In genomic region chr4:156217022-156217669, GRCm38 (mm10) we compare ENCODE assay signal across 21 mouse cellular contexts. TPM values are rescaled to one million over a fixed set of nuclear protein-coding genes. Genes with fewer than 3 reads are reported as not detected.
A peak's percentile ranks its signal among the peaks of the same experiment; 100 is the strongest.
DNase-seq lines count a peak whose midpoint lies in the region; ATAC-seq and TF ChIP-seq lines count a peak whose summit lies in the region.
"Had no signal": no experiment of that assay in that cellular context is flagged by ENCODE, and none has a peak within 500 bp of the region (broad histone marks: within the 10 kb centered on the region; RNA-seq: fewer than 3 reads in every experiment).

No protein-coding gene starts in this region.

- no peak overlapping the region for H3K4me3 ChIP-seq in midbrain, embryonic 15.5 days
- no peak overlapping the region for H3K4me3 ChIP-seq in midbrain, embryonic 11.5 days (ENCODE audit: low read depth, low read length)
- H3K4me3 ChIP-seq in heart, embryonic 16.5 days (ENCODE audit: low read length) = peak overlapping the region; percentile 36
- H3K4me3 ChIP-seq in stomach, postnatal 0 days (ENCODE audit: low read depth, low read length) = no peak overlapping the region
- no peak overlapping the region for H3K4me3 ChIP-seq in intestine, postnatal 0 days (ENCODE audit: low read depth, low read length)
- H3K4me3 ChIP-seq: embryonic facial prominence, embryonic 13.5 days; neural tube, embryonic 13.5 days had no signal

- no peaks in the 10 kb centered on the region for H3K36me3 ChIP-seq in midbrain, embryonic 15.5 days (replicated peaks)
- H3K36me3 ChIP-seq in midbrain, embryonic 11.5 days (ENCODE audit: control insufficient read depth, insufficient read depth, low read length) = no peaks in the 10 kb centered on the region
- H3K36me3 ChIP-seq in heart, embryonic 16.5 days (ENCODE audit: control insufficient read depth, insufficient read depth) = peaks cover 4% of the 10 kb centered on the region; the same call in 1 of the 2 replicates
- H3K36me3 ChIP-seq in stomach, postnatal 0 days (ENCODE audit: control insufficient read depth, insufficient read depth, low read length) = no peaks in the 10 kb centered on the region
- H3K36me3 ChIP-seq in intestine, postnatal 0 days (ENCODE audit: control insufficient read depth, insufficient read depth) = peaks cover 8% of the 10 kb centered on the region; the same call in 1 of the 2 replicates

- DNase-seq in heart, adult 18-20 months = peak; percentile 51 to 52
- no peak for DNase-seq in heart, postnatal 25 days (ENCODE audit: low spot score)
- no peak for DNase-seq in midbrain, embryonic 11.5 days (ENCODE audit: low spot score, missing footprints)
- DNase-seq in stomach, postnatal 0 days (ENCODE audit: low spot score) = no peak
- DNase-seq in adrenal gland, adult 18-20 months (ENCODE audit: low spot score in 2 of 2) = no peak
- DNase-seq: adrenal gland, postnatal 36 days; cerebellum, adult 9-10 months; kidney, adult 2 months; kidney, postnatal 36 days; layer of hippocampus, adult 9-11 months; liver; liver, postnatal 0 days; thymus, postnatal 4 days had no signal

- no peaks in the 10 kb centered on the region for H3K9me3 ChIP-seq in midbrain, embryonic 15.5 days
- H3K9me3 ChIP-seq in midbrain, embryonic 11.5 days (ENCODE audit: control insufficient read depth, low read length) = no peaks in the 10 kb centered on the region
- H3K9me3 ChIP-seq in heart, embryonic 16.5 days (replicated peaks; ENCODE audit: control insufficient read depth, low read length) = no peaks in the 10 kb centered on the region
- H3K9me3 ChIP-seq in stomach, postnatal 0 days (ENCODE audit: control insufficient read depth, low read length) = no peaks in the 10 kb centered on the region
- no peaks in the 10 kb centered on the region for H3K9me3 ChIP-seq in intestine, postnatal 0 days (ENCODE audit: control insufficient read depth)
- H3K9me3 ChIP-seq: embryonic facial prominence, embryonic 13.5 days; neural tube, embryonic 13.5 days had no signal

- TF ChIP-seq CTCF in stomach, postnatal 0 days (IDR thresholded peaks at IDR 0.05; ENCODE audit: low read depth) = no peak
- no peak for TF ChIP-seq CTCF in intestine, postnatal 0 days (IDR thresholded peaks at IDR 0.05; ENCODE audit: low read depth)

- intact Hi-C loops in heart, postnatal 25 days (cut with DNase I) = no loop called here

- no peak overlapping the region for H3K9ac ChIP-seq in midbrain, embryonic 15.5 days
- H3K9ac ChIP-seq in midbrain, embryonic 11.5 days (ENCODE audit: low read length) = no peak overlapping the region
- H3K9ac ChIP-seq in heart, embryonic 16.5 days (ENCODE audit: low read length) = peak overlapping the region; percentile 70
- H3K9ac ChIP-seq in stomach, postnatal 0 days (ENCODE audit: low read length) = no peak overlapping the region
- no peak overlapping the region for H3K9ac ChIP-seq in intestine, postnatal 0 days (ENCODE audit: low read depth, low read length)
- H3K9ac ChIP-seq: embryonic facial prominence, embryonic 13.5 days; liver, postnatal 0 days; neural tube, embryonic 13.5 days had no signal

- ATAC-seq in midbrain, embryonic 15.5 days (replicated peaks) = 0 out of 2 replicates have a peak, but pooled peaks have one; percentile 20
- ATAC-seq in midbrain, embryonic 11.5 days (ENCODE audit: low FRiP score) = no peak
- no peak; the same call in 1 of the 2 replicates for ATAC-seq in heart, embryonic 16.5 days (replicated peaks; ENCODE audit: extremely low read depth, insufficient read depth, low FRiP score)
- ATAC-seq in stomach, postnatal 0 days (ENCODE audit: low FRiP score, low TSS enrichment) = no peak
- ATAC-seq in intestine, postnatal 0 days = no peak
- ATAC-seq: hindbrain, postnatal 0 days; liver, postnatal 0 days; Patski had no signal

- H3K27me3 ChIP-seq in midbrain, embryonic 15.5 days (replicated peaks) = no peaks in the 10 kb centered on the region
- H3K27me3 ChIP-seq in midbrain, embryonic 11.5 days (ENCODE audit: control insufficient read depth, insufficient read depth, low read length) = no peaks in the 10 kb centered on the region
- no peaks in the 10 kb centered on the region for H3K27me3 ChIP-seq in heart, embryonic 16.5 days (ENCODE audit: control insufficient read depth, insufficient read depth, low read length)
- no peaks in the 10 kb centered on the region for H3K27me3 ChIP-seq in stomach, postnatal 0 days (ENCODE audit: control insufficient read depth, insufficient read depth, low read length)
- H3K27me3 ChIP-seq in intestine, postnatal 0 days (replicated peaks; ENCODE audit: control insufficient read depth, insufficient read depth, low read length) = no peaks in the 10 kb centered on the region
- H3K27me3 ChIP-seq: embryonic facial prominence, embryonic 13.5 days; neural tube, embryonic 13.5 days; Patski had no signal

- H3K4me1 ChIP-seq in midbrain, embryonic 15.5 days = no peaks in the 10 kb centered on the region
- no peaks in the 10 kb centered on the region for H3K4me1 ChIP-seq in midbrain, embryonic 11.5 days (ENCODE audit: control insufficient read depth, insufficient read depth, low read length)
- peaks cover 21% of the 10 kb centered on the region for H3K4me1 ChIP-seq in heart, embryonic 16.5 days (ENCODE audit: control insufficient read depth, insufficient read depth, low read length)
- no peaks in the 10 kb centered on the region for H3K4me1 ChIP-seq in stomach, postnatal 0 days (replicated peaks; ENCODE audit: control insufficient read depth, insufficient read depth)
- H3K4me1 ChIP-seq in intestine, postnatal 0 days (replicated peaks; ENCODE audit: control insufficient read depth, insufficient read depth, low read length) = no peaks in the 10 kb centered on the region
- H3K4me1 ChIP-seq: neural tube, embryonic 13.5 days had no signal

- WGBS in midbrain, embryonic 15.5 days = 83% methylated on average over 16 of the region's 16 CpGs
- 81% methylated on average over 16 of the region's 16 CpGs for WGBS in midbrain, embryonic 11.5 days
- WGBS in heart, embryonic 16.5 days = 62% methylated on average over 16 of the region's 16 CpGs
- 79% methylated on average over 16 of the region's 16 CpGs for WGBS in stomach, postnatal 0 days
- WGBS in intestine, postnatal 0 days = 74% methylated on average over 16 of the region's 16 CpGs

- TF ChIP-seq EP300 in stomach, postnatal 0 days (optimal IDR thresholded peaks at IDR 0.05) = no peak

- H3K4me2 ChIP-seq in midbrain, embryonic 15.5 days = no peak overlapping the region
- H3K4me2 ChIP-seq in midbrain, embryonic 11.5 days = no peak overlapping the region
- peak overlapping the region; percentile 55 for H3K4me2 ChIP-seq in heart, embryonic 16.5 days (ENCODE audit: low read depth, low read length)
- no peak overlapping the region for H3K4me2 ChIP-seq in stomach, postnatal 0 days (replicated peaks; ENCODE audit: low read depth)
- no peak overlapping the region for H3K4me2 ChIP-seq in intestine, postnatal 0 days (replicated peaks; ENCODE audit: low read depth)
- H3K4me2 ChIP-seq: embryonic facial prominence, embryonic 13.5 days; neural tube, embryonic 13.5 days had no signal

- H3K27ac ChIP-seq in midbrain, embryonic 15.5 days = no peak overlapping the region
- no peak overlapping the region for H3K27ac ChIP-seq in midbrain, embryonic 11.5 days (ENCODE audit: low read depth, low read length)
- peak overlapping the region; percentile 67 for H3K27ac ChIP-seq in heart, embryonic 16.5 days (ENCODE audit: low read length)
- H3K27ac ChIP-seq in stomach, postnatal 0 days (replicated peaks) = 0 out of 2 replicates have a peak overlapping the region, but pooled peaks have one; percentile 30
- no peak overlapping the region for H3K27ac ChIP-seq in intestine, postnatal 0 days (ENCODE audit: low read depth, low read length)
- H3K27ac ChIP-seq: embryonic facial prominence, embryonic 13.5 days; hindbrain, postnatal 0 days; macrophage; neural tube, embryonic 13.5 days had no signal

RNA-seq across cellular contexts. Expression of gene Perm1, which starts 1.5 kb away (rescaled TPM):
- total RNA-seq in heart, adult 18-20 months (2021) = 100 to 1,000 TPM; 265 to 319 TPM
- 100 to 1,000 TPM; 227 to 246 TPM for total RNA-seq in heart, postnatal 25 days (2021)
- polyA plus RNA-seq in midbrain, embryonic 15.5 days (2015; fragmentation: Nextera tagmentation; extraction: Ambion mirVana) = 2.2 and 2.4 TPM in 2 replicates
- 0.81 and 1.2 TPM in 2 replicates for polyA plus RNA-seq in midbrain, embryonic 11.5 days (2014; fragmentation: Nextera tagmentation; extraction: Ambion mirVana)
- polyA plus RNA-seq in heart, embryonic 16.5 days (2015; fragmentation: Nextera tagmentation; extraction: Ambion mirVana) = 16.3 and 16.8 TPM in 2 replicates
- polyA plus RNA-seq in stomach, postnatal 0 days (2015; fragmentation: Nextera tagmentation; extraction: Ambion mirVana) = 4.0 and 4.6 TPM in 2 replicates
- 0.39 and 0.47 TPM in 2 replicates for polyA plus RNA-seq in intestine, postnatal 0 days (2015; fragmentation: Nextera tagmentation; extraction: Ambion mirVana)
- total RNA-seq in adrenal gland, adult 18-20 months (2021) = 1 to 10 TPM; 5.8 to 7.4 TPM

RNA-seq across cellular contexts. Expression of gene AW011738, which starts 14.0 kb away (rescaled TPM):
- 10 to 100 TPM in 1 of 2 experiments, 1 to 10 TPM in 1; 9.5 to 11.6 TPM for total RNA-seq in heart, adult 18-20 months (2021)
- total RNA-seq in heart, postnatal 25 days (2021) = 1 to 10 TPM; 6.3 to 6.9 TPM
- 4.0 and 4.9 TPM in 2 replicates for polyA plus RNA-seq in midbrain, embryonic 15.5 days (2015; fragmentation: Nextera tagmentation; extraction: Ambion mirVana)
- polyA plus RNA-seq in midbrain, embryonic 11.5 days (2014; fragmentation: Nextera tagmentation; extraction: Ambion mirVana) = 2.4 TPM in 2 replicates
- 4.2 and 5.6 TPM in 2 replicates for polyA plus RNA-seq in heart, embryonic 16.5 days (2015; fragmentation: Nextera tagmentation; extraction: Ambion mirVana)
- polyA plus RNA-seq in stomach, postnatal 0 days (2015; fragmentation: Nextera tagmentation; extraction: Ambion mirVana) = 1.2 and 1.6 TPM in 2 replicates
- 0.85 and 0.93 TPM in 2 replicates for polyA plus RNA-seq in intestine, postnatal 0 days (2015; fragmentation: Nextera tagmentation; extraction: Ambion mirVana)
- total RNA-seq in adrenal gland, adult 18-20 months (2021) = 1 to 10 TPM; 3.3 to 4.7 TPM

RNA-seq across cellular contexts. Expression of gene Isg15, which starts 16.5 kb away (rescaled TPM):
- 1 to 10 TPM; 2.3 to 3.1 TPM for total RNA-seq in heart, adult 18-20 months (2021)
- total RNA-seq in heart, postnatal 25 days (2021) = 1 to 10 TPM; 3.2 to 4.5 TPM
- polyA plus RNA-seq in midbrain, embryonic 15.5 days (2015; fragmentation: Nextera tagmentation; extraction: Ambion mirVana) = 2.2 and 3.8 TPM in 2 replicates
- 0.25 and 0.30 TPM in 2 replicates for polyA plus RNA-seq in midbrain, embryonic 11.5 days (2014; fragmentation: Nextera tagmentation; extraction: Ambion mirVana)
- 5.0 and 9.1 TPM in 2 replicates for polyA plus RNA-seq in heart, embryonic 16.5 days (2015; fragmentation: Nextera tagmentation; extraction: Ambion mirVana)
- 3.1 and 4.1 TPM in 2 replicates for polyA plus RNA-seq in stomach, postnatal 0 days (2015; fragmentation: Nextera tagmentation; extraction: Ambion mirVana)
- 36.0 and 40.5 TPM in 2 replicates for polyA plus RNA-seq in intestine, postnatal 0 days (2015; fragmentation: Nextera tagmentation; extraction: Ambion mirVana)
- 1 to 10 TPM; 4.8 to 6.8 TPM for total RNA-seq in adrenal gland, adult 18-20 months (2021)

RNA-seq across cellular contexts. Expression of gene Plekhn1, which starts 17.5 kb away (rescaled TPM):
- total RNA-seq in heart, adult 18-20 months (2021) = 10 to 100 TPM; 10.1 to 11.0 TPM
- 10 to 100 TPM; 10.5 to 10.6 TPM for total RNA-seq in heart, postnatal 25 days (2021)
- polyA plus RNA-seq in midbrain, embryonic 15.5 days (2015; fragmentation: Nextera tagmentation; extraction: Ambion mirVana) = 29.1 and 30.1 TPM in 2 replicates
- polyA plus RNA-seq in midbrain, embryonic 11.5 days (2014; fragmentation: Nextera tagmentation; extraction: Ambion mirVana) = 15.6 and 18.1 TPM in 2 replicates
- 13.8 and 17.5 TPM in 2 replicates for polyA plus RNA-seq in heart, embryonic 16.5 days (2015; fragmentation: Nextera tagmentation; extraction: Ambion mirVana)
- 34.0 and 41.9 TPM in 2 replicates for polyA plus RNA-seq in stomach, postnatal 0 days (2015; fragmentation: Nextera tagmentation; extraction: Ambion mirVana)
- polyA plus RNA-seq in intestine, postnatal 0 days (2015; fragmentation: Nextera tagmentation; extraction: Ambion mirVana) = 8.3 and 8.6 TPM in 2 replicates
- 10 to 100 TPM; 19.7 to 19.8 TPM for total RNA-seq in adrenal gland, adult 18-20 months (2021)

RNA-seq across cellular contexts. Expression of gene Noc2l, which starts 18.7 kb away (rescaled TPM):
- 10 to 100 TPM; 22.9 to 27.0 TPM for total RNA-seq in heart, adult 18-20 months (2021)
- 10 to 100 TPM; 22.6 to 22.9 TPM for total RNA-seq in heart, postnatal 25 days (2021)
- 56.6 and 60.4 TPM in 2 replicates for polyA plus RNA-seq in midbrain, embryonic 15.5 days (2015; fragmentation: Nextera tagmentation; extraction: Ambion mirVana)
- 74.3 and 81.9 TPM in 2 replicates for polyA plus RNA-seq in midbrain, embryonic 11.5 days (2014; fragmentation: Nextera tagmentation; extraction: Ambion mirVana)
- 37.4 and 38.1 TPM in 2 replicates for polyA plus RNA-seq in heart, embryonic 16.5 days (2015; fragmentation: Nextera tagmentation; extraction: Ambion mirVana)
- polyA plus RNA-seq in stomach, postnatal 0 days (2015; fragmentation: Nextera tagmentation; extraction: Ambion mirVana) = 30.2 and 30.6 TPM in 2 replicates
- polyA plus RNA-seq in intestine, postnatal 0 days (2015; fragmentation: Nextera tagmentation; extraction: Ambion mirVana) = 19.9 and 20.4 TPM in 2 replicates
- total RNA-seq in adrenal gland, adult 18-20 months (2021) = 10 to 100 TPM; 40.2 to 44.0 TPM

Comparison
In these comparisons a context has a peak if more than half of its experiments do, and no peak if none do; other contexts are left out.
1. DNase-seq: peak in heart, adult 18-20 months (2 of 2); none in heart, postnatal 25 days (single experiment), midbrain, embryonic 11.5 days (single experiment), stomach, postnatal 0 days (single experiment) and adrenal gland, adult 18-20 months (0 of 2).
2. H3K27ac ChIP-seq: peak in heart, embryonic 16.5 days (single experiment) and stomach, postnatal 0 days (single experiment); none in midbrain, embryonic 15.5 days (single experiment), midbrain, embryonic 11.5 days (single experiment) and intestine, postnatal 0 days (single experiment).